Mouse (Mus musculus): ENCODE data around the gene Hif3a.

- TF ChIP-seq POLR2A (IDR thresholded peaks at IDR 0.05; ENCODE audit: low read depth, low read length) (no peak), MAFK (IDR thresholded peaks at IDR 0.05; ENCODE audit: insufficient replicate concordance, low read length) (no peak), CTCF (conservative IDR thresholded peaks at IDR 0.05 in 1 of 2, IDR thresholded peaks at IDR 0.05 in 1 of 2; ENCODE audit: low read depth in 2 of 2, low read length in 2 of 2) (no peak)
Measured at GRCm38 (mm10) chr7:17062389-17062788, at the start of gene Hif3a.

Data from CH12.LX (cell line).